Mouse (Mus musculus) c-Kit-negative CD71-positive TER-119-positive erythroid progenitor cells, embryonic 14.5 days (primary cell): Measurements from ENCODE around the gene Arhgef2.
"Not testable (repeated sequence)": the region's sequence is repeated elsewhere in the genome, so short reads cannot be mapped to it uniquely, and the experiment has no call there.

ENCODE experiments used
- DNase-seq: peaks from one replicate; pipeline ENCODE4 v3.0.0-alpha.2; 2013; ENCODE audit warnings: low read depth, low spot score

Arhgef2 gene

DNA sequence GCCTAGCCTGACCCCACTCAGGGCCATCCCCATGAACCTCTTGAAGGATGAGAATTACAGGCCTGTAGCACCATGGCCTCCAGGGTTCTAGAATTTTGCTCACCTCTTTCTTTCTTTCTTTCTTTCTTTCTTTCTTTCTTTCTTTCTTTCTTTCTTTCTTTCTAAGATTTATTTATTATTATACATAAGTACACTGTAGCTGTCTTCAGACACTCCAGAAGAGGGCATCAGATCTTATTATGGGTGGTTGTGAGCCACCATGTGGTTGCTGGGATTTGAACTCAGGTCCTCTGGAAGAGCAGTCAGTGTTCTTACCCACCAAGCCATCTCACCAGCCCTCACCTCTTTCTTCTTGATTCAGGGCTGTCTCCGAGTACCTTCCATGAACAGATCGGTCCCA lies at the start of gene Arhgef2:
Gene Arhgef2, plus strand, starts transcription at position 301 of the 400 bp plus-strand sequence.
- DNase-seq: not testable (repeated sequence)

DNA sequence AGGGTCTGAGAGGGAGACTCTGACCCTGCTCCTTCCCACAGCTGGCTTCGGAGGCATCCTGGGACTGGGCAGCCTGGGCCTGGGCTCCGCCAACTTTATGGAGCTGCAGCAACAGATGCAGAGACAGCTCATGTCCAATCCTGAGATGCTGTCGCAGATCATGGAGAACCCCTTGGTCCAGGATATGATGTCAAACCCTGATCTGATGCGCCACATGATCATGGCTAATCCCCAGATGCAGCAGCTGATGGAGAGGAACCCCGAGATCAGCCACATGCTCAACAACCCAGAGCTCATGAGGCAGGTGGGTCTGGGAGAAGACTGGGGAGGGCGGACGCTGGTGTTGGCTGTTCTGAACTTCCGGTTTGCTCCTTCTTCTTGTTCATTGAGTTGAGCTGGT lies 49.1 kb upstream of the Arhgef2 start:
- no peak for DNase-seq

DNA sequence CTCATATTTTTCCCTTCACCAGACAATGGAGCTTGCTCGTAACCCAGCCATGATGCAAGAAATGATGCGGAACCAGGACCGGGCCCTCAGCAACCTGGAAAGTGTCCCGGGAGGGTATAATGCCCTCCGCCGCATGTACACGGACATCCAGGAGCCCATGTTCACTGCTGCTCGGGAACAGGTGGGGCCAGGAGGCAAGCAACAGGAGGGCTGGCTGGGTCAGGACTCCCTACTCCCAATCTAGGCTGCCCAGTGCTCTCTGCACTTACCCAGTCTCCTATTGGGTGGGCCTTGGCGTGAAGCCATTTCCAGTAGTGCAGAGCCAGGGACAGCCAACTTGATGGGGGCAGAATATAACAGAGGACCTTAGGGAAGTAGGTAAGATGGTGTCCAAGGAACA lies 46.2 kb upstream of the Arhgef2 start:
- no peak for DNase-seq

DNA sequence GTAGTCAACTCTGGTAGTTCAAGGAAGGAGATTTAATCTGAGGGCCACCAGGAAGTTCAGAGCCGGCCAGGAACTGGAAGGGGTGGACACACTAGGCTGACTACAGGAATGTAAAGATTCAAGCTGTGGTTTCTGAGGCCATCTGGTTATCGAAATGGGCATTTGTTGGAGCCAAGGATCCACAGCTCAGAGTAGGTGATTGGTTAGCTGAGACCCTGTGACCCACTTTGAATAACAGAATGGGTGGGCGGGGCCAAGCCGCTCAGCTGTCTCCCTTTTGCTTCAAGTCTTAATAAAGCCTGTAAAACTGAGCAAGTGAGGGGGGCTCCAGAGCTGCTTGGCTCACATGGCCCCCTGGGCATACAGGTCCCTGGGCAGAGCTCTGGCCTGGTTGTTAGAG lies 43.8 kb upstream of the Arhgef2 start:
- DNase-seq: no peak

DNA sequence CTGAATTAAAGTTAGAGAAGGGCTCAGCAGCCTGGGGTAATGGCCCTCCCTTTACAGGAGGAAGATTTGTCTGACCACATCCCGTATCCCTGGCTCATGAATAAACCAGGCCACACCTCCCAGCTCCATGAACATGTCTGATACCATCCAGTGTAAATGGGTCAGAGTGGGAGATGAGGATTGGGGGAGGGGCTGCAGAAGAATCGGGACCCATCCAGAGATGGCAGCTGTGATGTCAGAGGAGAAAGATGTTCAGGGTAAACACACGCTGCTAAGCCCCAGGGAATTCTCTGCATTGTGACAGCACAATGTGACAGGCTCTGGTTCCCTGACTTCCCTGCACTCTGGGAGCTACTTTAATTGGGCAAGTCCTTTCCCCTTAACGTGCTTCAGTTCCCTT lies 42.3 kb upstream of the Arhgef2 start:
- DNase-seq: no peak

DNA sequence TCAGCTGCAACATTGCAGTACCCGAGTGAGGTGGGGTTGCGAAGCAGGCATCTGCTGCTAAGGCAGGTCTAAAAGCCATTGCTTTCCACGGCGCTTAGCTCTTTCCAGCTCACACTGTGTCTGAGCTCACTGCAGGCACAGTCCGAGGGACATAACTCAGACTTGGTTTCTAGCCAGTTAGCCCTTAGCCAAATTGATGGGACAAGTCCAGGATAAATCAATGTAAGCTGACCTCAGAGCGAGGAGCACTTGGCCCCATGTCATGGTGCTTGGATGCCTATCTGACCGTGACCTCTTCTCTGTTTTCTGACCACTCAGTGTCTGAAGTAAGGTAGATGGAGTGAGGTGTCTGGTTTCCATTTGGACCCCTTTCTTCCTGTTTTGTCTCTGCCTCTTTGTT lies 41.8 kb upstream of the Arhgef2 start:
- DNase-seq: no peak

DNA sequence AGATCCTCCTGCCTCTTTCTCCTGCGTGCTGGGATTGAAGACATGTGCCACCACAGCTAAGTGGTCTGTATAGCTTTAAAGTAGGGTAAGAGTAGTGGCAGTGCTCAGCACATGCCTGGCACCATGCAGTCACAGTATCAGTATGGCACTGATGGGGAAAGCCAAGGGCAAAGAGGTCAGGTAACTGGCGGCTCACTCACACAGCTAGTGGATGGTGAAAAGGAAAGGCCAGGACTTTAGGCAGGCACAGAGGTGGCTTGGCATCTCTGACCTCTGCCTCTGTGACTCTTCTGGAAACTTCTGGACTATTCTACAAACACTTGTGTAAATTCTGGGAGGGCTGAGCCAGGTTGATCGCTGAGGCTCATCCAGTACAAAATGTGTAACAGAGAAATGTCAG lies 39.6 kb upstream of the Arhgef2 start:
- no peak for DNase-seq

DNA sequence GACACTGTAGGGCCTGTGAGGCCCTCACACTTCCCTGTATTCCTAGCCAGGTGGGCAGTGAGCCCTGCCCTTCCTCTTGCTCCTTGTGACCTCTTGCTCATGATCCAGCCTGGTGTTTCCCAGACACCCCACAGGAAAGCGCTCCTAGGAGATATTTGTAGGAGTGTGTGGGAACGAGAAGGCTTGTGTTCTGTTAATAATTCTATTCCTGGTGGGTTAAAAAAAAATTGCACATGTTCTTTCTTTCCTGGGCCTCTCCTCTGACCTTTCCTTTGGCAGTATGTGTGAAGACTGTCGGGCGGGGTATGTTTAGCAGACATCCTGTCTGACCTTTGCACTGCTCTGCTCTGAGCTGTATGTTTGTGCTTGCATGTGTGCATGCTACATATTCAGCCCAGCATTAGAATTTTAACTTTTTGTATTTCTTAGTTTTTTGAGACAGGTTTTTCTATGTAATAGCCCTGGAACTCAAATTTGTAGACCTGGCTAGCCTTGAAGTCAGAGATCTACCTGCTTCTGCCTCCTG lies 39.2 kb upstream of the Arhgef2 start:
- DNase-seq: no peak

DNA sequence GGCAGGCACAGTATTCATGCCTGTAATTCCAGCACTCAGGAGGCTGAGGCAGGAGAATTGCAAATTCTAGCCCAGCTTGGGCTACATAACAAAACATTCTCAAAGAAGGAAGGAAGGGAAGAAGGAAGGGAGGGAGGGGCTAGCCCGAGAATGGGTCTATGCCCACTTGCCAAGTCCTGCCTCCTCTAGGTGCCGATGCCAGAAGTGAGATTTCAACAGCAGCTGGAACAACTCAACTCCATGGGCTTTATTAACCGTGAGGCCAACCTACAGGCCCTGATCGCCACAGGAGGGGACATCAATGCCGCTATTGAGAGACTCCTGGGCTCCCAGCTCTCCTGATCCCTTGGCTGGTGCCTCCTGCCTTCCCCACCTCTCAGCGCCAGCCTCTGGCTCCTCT lies 37.9 kb upstream of the Arhgef2 start:
- DNase-seq: no peak

DNA sequence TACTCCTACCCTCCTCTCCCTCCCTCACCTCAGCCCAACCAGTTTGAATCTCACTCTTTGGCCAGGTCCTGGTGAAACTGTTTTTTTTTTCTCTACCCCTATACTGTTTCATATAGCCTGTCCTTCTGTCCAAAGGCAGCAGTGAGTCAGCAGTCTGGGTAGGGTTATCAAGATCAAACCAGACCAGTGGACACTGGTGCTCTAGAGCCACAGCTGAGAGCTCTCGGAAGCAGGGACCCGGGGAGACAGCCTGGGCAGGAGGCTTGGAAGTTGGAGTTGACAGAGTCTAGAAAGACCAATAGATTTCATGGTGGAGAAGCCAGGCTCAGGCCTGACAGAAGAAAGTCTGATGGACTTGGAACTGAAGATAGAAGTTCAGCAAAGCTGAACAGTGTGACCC lies 37.2 kb upstream of the Arhgef2 start:
- DNase-seq: no peak

DNA sequence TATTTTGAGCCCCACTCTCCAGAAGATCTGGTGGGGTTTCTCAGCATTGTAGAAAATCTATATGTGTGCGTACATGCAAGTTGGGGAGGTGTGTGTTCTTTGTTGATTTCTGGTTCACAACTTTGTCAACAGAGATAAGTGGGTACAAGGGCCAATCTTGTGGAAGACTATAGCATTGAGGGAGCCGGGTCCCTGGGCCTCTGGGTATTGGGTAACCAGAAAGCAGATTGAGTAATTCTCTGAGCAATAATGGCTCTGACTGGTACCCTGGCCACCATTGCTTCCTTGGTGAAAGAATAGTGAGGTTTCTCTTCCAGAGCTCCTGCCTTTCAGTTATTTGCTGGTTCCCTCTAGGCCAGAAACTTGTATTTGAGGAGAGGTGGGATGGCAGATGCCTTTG lies 36.7 kb upstream of the Arhgef2 start:
- DNase-seq: no peak

DNA sequence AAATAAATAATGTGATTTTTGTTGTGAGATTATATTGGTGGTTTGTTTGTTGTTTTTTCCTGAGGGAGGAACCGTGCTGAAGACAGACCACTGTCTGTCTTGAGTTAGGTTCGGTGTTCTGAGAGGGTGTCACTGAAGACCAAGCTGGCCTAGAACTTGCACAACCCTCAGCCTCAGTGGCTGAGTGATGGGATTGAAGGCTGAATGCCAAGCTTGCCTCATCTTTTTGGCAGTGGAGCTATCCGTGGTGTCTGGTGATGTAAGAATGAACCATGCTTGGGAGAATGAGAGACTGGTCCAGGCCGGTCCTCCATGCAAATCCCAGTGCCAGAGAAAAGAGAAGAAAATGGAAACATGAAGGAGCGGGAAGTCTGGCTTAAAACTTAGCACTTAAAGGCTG lies 36.1 kb upstream of the Arhgef2 start:
- DNase-seq: no peak

DNA sequence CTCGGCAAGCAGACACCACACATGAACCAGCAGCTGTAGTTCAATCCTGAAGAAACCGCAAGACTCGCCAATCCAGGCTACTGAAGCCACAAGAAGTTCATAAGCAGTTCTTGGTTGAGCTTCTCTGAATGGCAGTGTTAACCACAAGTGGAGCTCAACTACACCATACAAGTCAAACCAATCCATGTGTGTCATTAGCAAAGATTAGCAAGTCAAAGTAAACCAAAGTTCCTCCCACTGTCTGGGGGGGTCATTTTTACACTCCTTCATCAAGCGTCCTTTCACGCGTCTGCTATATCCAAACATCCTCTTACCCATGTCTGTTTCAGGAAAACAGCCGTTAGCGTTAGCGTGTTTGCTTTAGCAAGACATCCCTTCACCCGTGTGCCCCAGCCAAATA lies 35.4 kb upstream of the Arhgef2 start:
- DNase-seq: no peak

DNA sequence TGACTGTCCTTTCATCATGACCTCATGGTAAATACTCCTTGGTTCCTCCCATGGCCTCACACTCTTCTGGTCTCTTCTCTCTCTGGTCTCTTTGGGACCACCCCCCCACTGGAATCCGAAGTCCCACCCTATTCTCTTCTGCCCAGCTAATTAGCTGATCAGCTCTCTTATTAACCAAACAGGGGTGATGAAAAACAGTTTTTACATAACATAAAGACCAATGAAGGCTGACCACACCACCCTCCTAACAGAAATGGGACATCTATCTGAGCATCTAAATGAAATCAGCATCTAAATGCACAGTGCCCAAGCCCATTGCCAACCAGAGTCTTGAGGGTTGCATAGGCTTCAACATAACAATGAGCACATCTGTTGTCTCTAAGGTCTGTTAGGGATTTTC lies 33.9 kb upstream of the Arhgef2 start:
- no peak for DNase-seq

DNA sequence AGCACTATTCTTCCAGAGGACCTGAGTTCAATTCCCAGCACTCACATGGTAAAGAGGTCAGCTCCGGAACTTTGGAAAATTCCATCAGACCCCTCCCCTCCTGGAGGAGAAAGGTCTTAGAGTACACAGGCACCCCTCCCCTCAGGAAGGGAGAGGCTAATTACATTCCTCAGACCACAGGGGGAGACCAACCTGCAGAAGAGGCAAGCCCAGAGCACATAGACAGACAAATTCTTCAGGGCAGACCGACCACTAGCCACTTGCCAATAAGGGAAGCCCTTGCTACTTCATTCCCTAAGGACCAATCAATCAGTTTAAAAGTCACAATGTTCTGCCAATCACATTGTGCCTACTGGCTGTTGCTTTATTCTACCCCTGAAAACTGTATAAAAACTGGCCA lies 32.9 kb upstream of the Arhgef2 start:
- no peak for DNase-seq

DNA sequence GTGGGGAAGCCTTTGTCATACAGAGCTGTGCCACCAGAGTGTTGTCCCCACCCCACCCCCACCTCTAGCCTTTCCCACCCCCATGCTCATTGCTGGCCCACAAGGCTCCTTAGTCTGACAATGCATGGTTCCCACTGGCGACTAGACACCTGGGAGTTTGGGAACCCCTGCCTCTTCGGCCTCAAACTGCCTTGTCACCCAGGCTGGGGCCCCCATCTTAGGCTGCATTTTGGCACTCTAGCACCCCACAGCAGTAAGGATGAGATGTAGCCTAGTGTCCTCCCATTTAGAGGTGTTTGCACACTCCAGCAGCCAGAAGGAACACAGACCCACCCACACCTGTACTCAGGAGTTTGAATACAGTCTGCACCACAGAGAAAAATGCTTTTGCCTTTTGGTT lies 32.0 kb upstream of the Arhgef2 start:
- no peak for DNase-seq

DNA sequence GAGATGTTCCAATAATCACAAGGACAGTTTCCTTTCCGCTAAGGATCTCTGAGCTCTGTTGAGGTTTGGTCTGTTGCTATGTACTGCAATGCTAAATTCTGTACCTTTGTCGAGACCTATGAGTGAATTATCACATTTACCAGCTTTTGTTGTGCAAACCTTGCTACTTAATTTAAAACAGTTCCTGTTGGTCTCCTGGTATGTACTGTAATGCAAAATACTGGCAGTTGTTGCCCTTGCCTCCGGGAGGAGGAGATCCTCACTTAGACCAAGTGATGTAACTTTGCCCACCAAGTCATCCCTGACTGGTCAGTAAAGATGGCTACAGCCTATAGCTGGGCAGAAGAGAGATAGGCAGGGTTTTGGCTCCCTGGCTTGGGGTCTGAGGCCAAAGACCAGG lies 30.2 kb upstream of the Arhgef2 start, which contains the start of gene Ssr2:
Gene Ssr2, plus strand, starts transcription at position 337 of the 400 bp plus-strand sequence.
- no peak for DNase-seq

DNA sequence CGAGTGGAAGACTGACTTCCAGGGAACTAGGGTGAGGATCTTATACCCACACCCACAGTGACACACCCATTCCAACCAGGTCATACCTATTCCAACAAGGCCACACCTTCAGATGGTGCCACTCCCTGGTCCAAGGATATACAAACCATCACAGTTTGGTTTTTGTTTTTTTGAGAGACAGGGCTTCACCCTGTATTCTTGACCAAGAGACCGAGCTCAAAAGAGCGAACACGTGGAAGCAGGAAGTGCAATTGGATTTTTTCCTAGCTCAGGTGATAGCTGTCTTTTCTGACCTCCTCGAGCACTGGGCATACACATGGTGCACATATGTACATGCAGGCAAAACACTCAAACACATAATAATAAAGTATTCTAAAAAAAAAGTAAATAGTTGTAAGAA lies 27.9 kb upstream of the Arhgef2 start:
- DNase-seq: not testable (repeated sequence)

DNA sequence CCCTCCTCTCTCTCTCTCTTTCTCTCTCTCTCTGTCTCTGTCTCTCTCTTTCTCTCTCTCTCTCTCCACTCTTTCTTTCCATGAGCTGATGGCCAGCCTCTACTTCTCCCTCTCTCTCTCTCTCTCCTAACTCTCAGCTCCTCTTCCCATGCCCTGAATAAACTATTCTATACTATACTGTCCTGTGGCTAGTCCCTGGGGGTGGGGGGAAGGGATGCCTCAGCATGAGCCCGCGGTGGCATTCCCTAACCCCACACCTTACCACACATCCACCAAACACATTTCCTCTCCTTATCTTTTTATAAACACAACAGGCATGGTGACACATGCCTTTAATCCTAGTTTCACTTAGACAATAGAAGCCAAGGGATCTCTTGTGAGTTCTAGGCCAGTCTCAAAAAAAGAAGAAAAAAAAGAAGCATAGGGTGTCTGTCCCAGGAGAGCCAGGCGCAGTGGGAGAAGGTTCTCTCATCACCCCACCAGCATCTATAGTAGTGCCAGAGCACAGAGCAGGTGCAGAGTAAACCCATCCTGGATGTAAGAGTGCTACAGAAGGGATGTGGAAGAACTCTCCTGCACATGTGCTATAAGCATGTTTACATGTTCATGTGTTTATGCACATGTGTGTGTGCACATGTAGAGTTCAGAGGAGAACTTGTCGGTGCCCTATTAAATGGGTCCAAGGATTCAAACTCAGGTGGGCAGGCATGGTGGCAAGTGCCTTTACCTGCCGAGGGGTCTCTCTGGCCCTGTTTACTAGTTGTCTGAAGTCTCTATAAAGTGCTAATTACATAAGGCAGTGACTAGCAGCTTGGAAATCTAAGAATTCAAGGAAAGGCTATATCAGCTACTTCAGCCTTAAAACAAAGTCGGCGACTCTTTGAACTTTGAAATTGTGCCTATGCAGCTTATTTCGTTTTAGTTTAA lies 27.0 kb upstream of the Arhgef2 start:
- DNase-seq: no peak

DNA sequence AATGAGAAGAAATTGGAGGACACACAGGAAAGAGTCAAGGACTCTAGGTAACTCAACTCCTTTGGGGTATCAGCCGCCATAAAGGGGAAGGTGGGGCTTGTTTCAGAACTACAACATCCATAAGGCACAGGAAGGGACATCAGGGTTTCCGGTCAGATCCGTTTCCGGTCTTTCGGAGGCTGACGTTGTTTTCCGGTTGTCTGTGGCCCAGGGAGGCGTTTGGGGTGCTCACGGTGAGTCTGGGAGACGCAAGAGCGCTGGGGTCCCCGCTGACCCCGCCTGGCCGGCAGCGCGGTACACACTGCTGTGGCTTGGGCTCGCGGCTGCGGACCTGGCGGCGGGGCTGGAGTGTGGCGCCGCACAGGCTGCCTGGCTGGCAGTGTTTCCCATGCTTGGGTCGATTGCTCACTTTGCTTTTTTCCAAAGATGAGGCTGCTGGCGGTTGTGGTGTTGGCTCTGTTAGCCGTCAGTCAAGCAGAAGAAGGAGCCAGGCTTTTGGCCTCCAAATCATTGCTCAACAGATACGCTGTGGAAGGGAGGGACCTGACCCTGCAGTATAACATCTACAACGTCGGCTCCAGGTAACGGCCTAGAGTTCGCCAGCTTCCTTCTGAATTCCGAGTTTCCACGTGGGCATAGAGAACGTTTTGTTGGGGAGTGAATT lies 26.2 kb upstream of the Arhgef2 start:
- peak; percentile 65 for DNase-seq

DNA sequence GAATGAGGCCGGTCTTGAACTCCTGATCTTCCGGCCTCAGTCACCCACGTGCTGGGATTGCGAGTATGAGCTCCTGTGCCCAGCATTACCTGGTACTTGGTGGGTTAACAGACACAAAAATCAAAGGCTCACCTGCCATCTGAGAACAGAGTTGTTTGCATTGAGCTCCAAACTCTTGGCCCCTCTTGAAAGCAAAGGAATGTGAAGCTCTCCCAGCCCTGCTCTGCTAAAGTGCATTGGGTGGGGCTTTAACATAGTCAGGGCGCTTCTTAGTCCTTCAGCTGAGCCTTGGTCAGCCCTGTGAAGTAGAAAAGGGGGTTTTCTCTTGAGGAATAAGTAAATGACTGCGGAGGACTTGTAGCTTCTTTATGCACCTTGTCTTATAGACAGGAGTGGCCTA lies 20.0 kb upstream of the Arhgef2 start:
- DNase-seq: no peak

DNA sequence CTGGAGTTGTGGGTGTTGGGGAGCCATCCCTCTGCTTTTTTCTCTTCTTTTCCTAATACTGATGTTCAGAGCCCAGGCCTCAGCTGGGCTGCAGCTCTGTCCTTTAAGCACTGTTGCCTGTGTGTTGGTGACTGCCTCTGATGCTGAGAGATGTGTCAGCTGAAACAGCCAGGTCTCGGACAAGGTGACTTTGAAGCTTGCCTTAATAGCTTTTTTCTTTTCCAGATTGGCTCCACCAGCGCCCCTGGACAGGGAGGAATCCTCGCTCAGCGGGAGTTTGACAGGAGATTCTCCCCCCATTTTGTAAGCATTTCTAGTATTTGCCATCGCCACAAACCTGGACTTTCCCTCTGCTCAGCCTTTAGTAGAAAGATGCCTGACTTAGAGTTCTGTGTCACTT lies 19.1 kb upstream of the Arhgef2 start:
- no peak for DNase-seq

DNA sequence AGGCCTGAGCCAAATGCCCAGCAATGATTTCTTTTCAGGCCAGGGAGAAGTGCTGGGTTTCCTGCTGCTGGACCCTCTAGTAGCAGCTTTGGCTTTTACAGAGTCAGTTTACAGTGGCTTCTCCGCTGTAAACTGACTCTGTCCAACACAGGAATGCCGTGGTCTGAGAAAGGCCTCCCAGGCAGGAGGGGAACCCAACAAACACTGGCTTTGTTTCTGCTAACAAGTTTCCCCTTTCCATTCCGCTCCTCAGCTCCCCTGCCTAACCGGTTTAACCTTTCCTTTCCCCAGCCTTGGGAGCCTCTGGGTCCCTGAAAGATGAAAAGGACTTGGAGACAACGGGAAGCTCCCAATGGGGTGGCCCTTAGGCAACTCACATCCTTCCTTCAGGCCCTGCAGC lies 15.5 kb upstream of the Arhgef2 start:
- no peak for DNase-seq
